Mouse (Mus musculus) neural tube, embryonic 14.5 days (tissue): ENCODE results near the gene Sp7. TPM values are rescaled to one million over a fixed set of nuclear protein-coding genes. Genes with fewer than 3 reads are reported as not detected.

Experiments
- ATAC-seq: fragments of 200-750 bp; cut with Nextera tagmentation; 2 replicates; pipeline ENCODE4 v1.8.0; 2017; ENCODE audit warnings: low read depth, mild to moderate bottlenecking, moderate TSS enrichment, moderate library complexity
- H3K27ac ChIP-seq: fragments of 300-500 bp; sonication (generic); 2 replicates; pipeline ENCODE4 v1.5.1; 2014; ENCODE audit warnings: low read depth, mild to moderate bottlenecking, control low read depth, low read length, moderate library complexity, mixed read lengths
- H3K27me3 ChIP-seq: fragments of 300-500 bp; sonication (generic); 2 replicates; pipeline ENCODE4 v1.6.1; 2014; ENCODE audit warnings: low read length; ENCODE audit not compliant: control insufficient read depth, insufficient read depth
- H3K36me3 ChIP-seq: fragments of 300-500 bp; sonication (generic); 2 replicates; pipeline ENCODE4 v1.6.1; 2014; ENCODE audit warnings: low read length, mixed read lengths; ENCODE audit not compliant: control insufficient read depth, insufficient read depth
- H3K4me1 ChIP-seq: fragments of 300-500 bp; sonication (generic); 2 replicates; pipeline ENCODE4 v1.6.1; 2014; ENCODE audit warnings: low read length; ENCODE audit not compliant: control insufficient read depth, insufficient read depth
- H3K4me2 ChIP-seq: fragments of 300-500 bp; sonication (generic); 2 replicates; pipeline ENCODE4 v1.6.1; 2014; ENCODE audit warnings: mild to moderate bottlenecking, low read depth, low read length, control low read depth
- H3K4me3 ChIP-seq: fragments of 300-500 bp; sonication (generic); 2 replicates; pipeline ENCODE4 v1.5.1; 2014; ENCODE audit warnings: low read depth, low read length, control low read depth, mixed read lengths
- H3K9ac ChIP-seq: fragments of 300-500 bp; sonication (generic); replicated peaks from 2 replicates; pipeline ENCODE4 v1.6.1; 2014; ENCODE audit warnings: low read depth, mild to moderate bottlenecking, control low read depth, low read length, mixed read lengths
- H3K9me3 ChIP-seq: fragments of 300-500 bp; sonication (generic); 2 replicates; pipeline ENCODE4 v1.6.1; 2016; ENCODE audit warnings: low read length; ENCODE audit not compliant: control insufficient read depth
- WGBS: fragments of 180-500 bp; shearing (Covaris S2); extraction: QIAGEN DNeasy Blood & Tissue Kit; methylation state at CpG from one replicate; pipeline ENCODE4 v1.1.7; 2014; 5-methylcytosine and 5-hydroxymethylcytosine counted together
- polyA plus RNA-seq: library from polyadenylated mRNA; unstranded; fragments of >200 nt; fragmentation: Nextera tagmentation; extraction: Ambion mirVana; gene quantifications from 2 replicates; pipeline ENCODE4 v1.2.1, GENCODE M21; 2014

Sp7 gene
- polyA plus RNA-seq, 1 experiment from 2014 or later = 4.0 TPM

DNA sequence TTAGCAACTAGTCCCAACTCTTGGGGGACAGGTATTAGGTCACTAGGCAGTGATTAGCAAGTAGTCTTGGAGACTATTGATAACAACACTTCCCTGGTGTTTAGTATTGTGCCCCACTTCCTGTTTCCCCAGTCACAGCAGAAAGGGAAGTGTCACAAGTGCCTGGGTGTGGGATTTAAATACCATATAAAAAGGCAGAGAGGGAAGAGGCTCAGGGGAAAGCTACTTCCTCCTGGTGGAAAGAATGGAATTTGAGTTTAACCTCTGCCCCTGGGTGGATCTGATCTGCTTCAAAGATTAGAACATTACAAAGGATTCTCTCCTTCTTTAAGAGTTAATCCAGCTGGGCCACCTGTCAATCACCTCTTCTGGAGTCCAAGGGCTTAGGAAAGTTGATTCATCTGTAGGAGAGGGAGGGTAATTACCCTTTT is 26.6 kb upstream of the Sp7 start:
- Histone ChIP-seq H3K27me3 (no peaks in the 10 kb centered on the region), H3K27ac (no peak overlapping the region), H3K4me1 (no peaks in the 10 kb centered on the region), H3K4me3 (no peak overlapping the region), H3K4me2 (no peak overlapping the region), H3K36me3 (no peaks in the 10 kb centered on the region), H3K9me3 (no peaks in the 10 kb centered on the region), H3K9ac (no peak overlapping the region)
- ATAC-seq = no peak

- 53% methylated on average over 2 of the region's 2 CpGs for WGBS
- Histone ChIP-seq H3K9ac (no peak overlapping the region), H3K4me1 (no peaks in the 10 kb centered on the region), H3K36me3 (no peaks in the 10 kb centered on the region), H3K9me3 (no peaks in the 10 kb centered on the region), H3K4me3 (no peak overlapping the region), H3K27me3 (no peaks in the 10 kb centered on the region), H3K27ac (no peak overlapping the region), H3K4me2 (no peak overlapping the region)
- no peak for ATAC-seq
Measured at GRCm38 (mm10) chr15:102392520-102392919, 25.5 kb upstream of the Sp7 start.

GRCm38 (mm10) chr15:102388942-102389341 is 22.0 kb upstream of the Sp7 start:
- no peak for ATAC-seq
- Histone ChIP-seq H3K4me3 (no peak overlapping the region), H3K4me1 (no peaks in the 10 kb centered on the region), H3K9me3 (no peaks in the 10 kb centered on the region), H3K27ac (no peak overlapping the region), H3K36me3 (no peaks in the 10 kb centered on the region), H3K27me3 (no peaks in the 10 kb centered on the region), H3K9ac (no peak overlapping the region), H3K4me2 (no peak overlapping the region)
- 80% methylated on average over 3 of the region's 3 CpGs for WGBS

- Histone ChIP-seq H3K9me3 (no peaks in the 10 kb centered on the region), H3K4me2 (no peak overlapping the region), H3K9ac (no peak overlapping the region), H3K27ac (no peak overlapping the region), H3K36me3 (no peaks in the 10 kb centered on the region), H3K4me1 (no peaks in the 10 kb centered on the region), H3K27me3 (no peaks in the 10 kb centered on the region), H3K4me3 (no peak overlapping the region)
- 59% methylated on average over 9 of the region's 9 CpGs for WGBS
- no peak for ATAC-seq
Measured at GRCm38 (mm10) chr15:102386640-102387039, 19.7 kb upstream of the Sp7 start.

DNA sequence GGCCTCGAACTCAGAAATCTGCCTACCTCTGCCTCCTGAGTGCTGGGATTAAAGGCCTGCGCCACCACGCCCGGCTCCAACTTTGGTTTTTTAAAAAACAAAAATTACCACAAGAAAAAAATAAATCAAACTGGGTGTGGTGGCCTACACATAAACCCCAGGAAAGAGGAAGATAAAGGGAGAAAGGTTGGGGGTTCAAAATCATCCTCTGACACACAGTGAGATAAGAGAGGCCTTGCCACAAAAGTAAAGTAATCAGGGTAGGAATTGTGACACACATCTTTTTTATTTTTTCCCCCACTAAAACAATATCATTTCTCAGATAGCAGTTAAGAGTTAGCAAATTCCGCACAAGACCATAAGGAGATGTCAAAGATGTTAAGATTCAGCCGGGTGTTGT is 16.7 kb upstream of the Sp7 start:
- Histone ChIP-seq H3K9ac (no peak overlapping the region), H3K4me2 (no peak overlapping the region), H3K27ac (no peak overlapping the region), H3K36me3 (no peaks in the 10 kb centered on the region), H3K4me3 (no peak overlapping the region), H3K27me3 (no peaks in the 10 kb centered on the region), H3K4me1 (no peaks in the 10 kb centered on the region), H3K9me3 (no peaks in the 10 kb centered on the region)
- ATAC-seq = no peak
- 90% methylated on average over 6 of the region's 6 CpGs for WGBS

GRCm38 (mm10) chr15:102381575-102381974 is 14.6 kb upstream of the Sp7 start:
- H3K27me3 ChIP-seq = no peaks in the 10 kb centered on the region
- 7% methylated on average over 7 of the region's 7 CpGs for WGBS
- no peaks in the 10 kb centered on the region for H3K9me3 ChIP-seq
- no peak overlapping the region for H3K9ac ChIP-seq
- no peaks in the 10 kb centered on the region for H3K36me3 ChIP-seq
- no peak overlapping the region for H3K27ac ChIP-seq
- H3K4me3 ChIP-seq = no peak overlapping the region
- peak; percentile 82; the same call in 1 of the 2 replicates for ATAC-seq
- no peak overlapping the region for H3K4me2 ChIP-seq
- H3K4me1 ChIP-seq = no peaks in the 10 kb centered on the region; the same call in 1 of the 2 replicates

- Histone ChIP-seq H3K4me3 (no peak overlapping the region), H3K36me3 (no peaks in the 10 kb centered on the region), H3K9ac (no peak overlapping the region), H3K4me2 (peak overlapping the region; percentile 92; the same call in 1 of the 2 replicates), H3K9me3 (no peaks in the 10 kb centered on the region), H3K4me1 (peaks cover 4% of the 10 kb centered on the region; the same call in 1 of the 2 replicates), H3K27ac (no peak overlapping the region), H3K27me3 (no peaks in the 10 kb centered on the region)
- ATAC-seq = no peak
- 5% methylated on average over 10 of the region's 10 CpGs for WGBS
Measured at GRCm38 (mm10) chr15:102377810-102378262, 10.9 kb upstream of the Sp7 start.

GRCm38 (mm10) chr15:102377163-102377543 is 10.2 kb upstream of the Sp7 start:
- peak overlapping the region; percentile 57 for H3K27ac ChIP-seq
- 2% methylated on average over 7 of the region's 7 CpGs for WGBS

GRCm38 (mm10) chr15:102376453-102377162 is 9.6 kb upstream of the Sp7 start:
- no peaks in the 10 kb centered on the region for H3K36me3 ChIP-seq
- ATAC-seq = peak; percentile 66
- H3K4me1 ChIP-seq = peaks cover 4% of the 10 kb centered on the region; the same call in 1 of the 2 replicates
- H3K4me3 ChIP-seq = peak overlapping the region; percentile 52
- 0% methylated on average over 40 of the region's 43 CpGs for WGBS
- H3K4me2 ChIP-seq = peak overlapping the region; percentile 92
- H3K27ac ChIP-seq = peak overlapping the region; percentile 57
- peak overlapping the region; percentile 62 for H3K9ac ChIP-seq
- no peaks in the 10 kb centered on the region for H3K9me3 ChIP-seq
- no peaks in the 10 kb centered on the region for H3K27me3 ChIP-seq

More at GRCm38 (mm10) chr15:102377163-102377543, 10.2 kb upstream of the Sp7 start:
- Histone ChIP-seq H3K9me3 (no peaks in the 10 kb centered on the region), H3K4me2 (peak overlapping the region; percentile 92), H3K4me1 (peaks cover 4% of the 10 kb centered on the region; the same call in 1 of the 2 replicates), H3K36me3 (no peaks in the 10 kb centered on the region), H3K9ac (peak overlapping the region; percentile 62), H3K27me3 (no peaks in the 10 kb centered on the region), H3K4me3 (peak overlapping the region; percentile 52)
- ATAC-seq = peak; percentile 64
